Mouse (Mus musculus): ENCODE measurements at regions not wholly inside any gene's neighbourhood (a gene's known extent, or its start where the extent isn't known, plus 50 kb on each side); places are given as distances from the start of the nearest gene placed in this dataset.

GRCm38 (mm10) chr19:15173301-15173700 lies 575.5 kb upstream of the Tle4 start:
- TF ChIP-seq CTCF (IDR thresholded peaks at IDR 0.05; ENCODE audit: low read depth, low read length) (no peak), POLR2A (IDR thresholded peaks at IDR 0.05; ENCODE audit: borderline replicate concordance, low read depth, low read length) (no peak)
